Mouse (Mus musculus): ENCODE measurements at regions not wholly inside any gene's neighbourhood (a gene's known extent, or its start where the extent isn't known, plus 50 kb on each side); places are given as distances from the start of the nearest gene placed in this dataset.
A peak's percentile ranks its signal among the peaks of the same experiment; 100 is the strongest.

- intact Hi-C loops (cut with DNase I) = no loop called here
- peak; percentile 81 for DNase-seq
Measured at GRCm38 (mm10) chr11:55712350-55712749, 104.4 kb upstream of the Glra1 start.

GRCm38 (mm10) chr11:55707467-55707866, 99.5 kb upstream of the Glra1 start:
- intact Hi-C loops (cut with DNase I) = no loop called here
- DNase-seq = no peak

- intact Hi-C loops (cut with DNase I) = no loop called here
- DNase-seq = no peak
Measured at GRCm38 (mm10) chr11:55701921-55702320, 93.9 kb upstream of the Glra1 start.

GRCm38 (mm10) chr11:55685031-55685519, 77.1 kb upstream of the Glra1 start:
- intact Hi-C loops (cut with DNase I) = no loop called here
- no peak for DNase-seq

GRCm38 (mm10) chr11:55682351-55682961, 74.5 kb upstream of the Glra1 start:
- DNase-seq = no peak
- intact Hi-C loops (cut with DNase I) = no loop called here

- intact Hi-C loops (cut with DNase I) = no loop called here
- DNase-seq = no peak
Measured at GRCm38 (mm10) chr11:55681226-55681980, 73.4 kb upstream of the Glra1 start.

- no peak for DNase-seq
- intact Hi-C loops (cut with DNase I) = no loop called here
Measured at GRCm38 (mm10) chr11:55663108-55663507, 55.1 kb upstream of the Glra1 start.

- no peak for DNase-seq
- intact Hi-C loops (cut with DNase I) = no loop called here
Measured at GRCm38 (mm10) chr11:55662283-55662682, 54.3 kb upstream of the Glra1 start.
